20 mouse cellular contexts compared by ENCODE assay signal in the genomic region with DNA sequence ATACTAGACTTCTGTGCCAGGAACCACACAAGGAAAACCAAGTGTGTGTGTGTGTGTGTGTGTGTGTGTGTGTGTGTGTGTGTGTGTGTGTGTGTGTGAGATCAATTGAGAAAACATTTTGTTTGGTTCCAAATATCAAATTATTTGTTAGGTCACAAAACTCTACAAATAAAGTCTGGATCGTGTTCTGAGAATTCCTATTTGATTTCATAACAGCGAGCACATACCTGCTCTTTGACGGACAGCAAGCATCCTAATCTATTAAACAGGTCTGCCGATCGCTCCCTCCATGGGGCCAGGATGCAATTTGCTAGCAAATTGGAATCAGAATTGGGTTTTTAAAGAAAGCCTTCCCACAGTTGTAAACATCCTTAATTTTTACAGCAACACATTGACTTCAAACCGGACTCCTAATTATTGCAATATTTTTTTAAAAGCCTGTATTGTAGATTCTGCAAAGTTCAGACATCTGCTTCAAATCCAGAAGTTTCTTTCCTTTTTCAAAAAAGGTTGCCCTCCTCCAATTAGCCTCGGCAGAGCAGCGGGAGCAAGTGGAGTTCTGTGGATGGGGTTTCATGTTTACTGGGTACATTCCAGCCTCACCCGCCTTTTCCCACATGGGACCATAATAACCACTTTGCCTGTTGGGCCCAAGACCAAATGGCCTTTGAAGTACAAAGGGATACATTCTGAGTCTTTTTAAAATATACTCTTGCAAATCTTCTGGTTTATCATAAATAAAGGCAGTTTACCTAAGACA.
A peak's percentile ranks its signal among the peaks of the same experiment; 100 is the strongest.
DNase-seq lines count a peak whose midpoint lies in the region; ATAC-seq and TF ChIP-seq lines count a peak whose summit lies in the region.
"Had no signal": no experiment of that assay in that cellular context is flagged by ENCODE, and none has a peak within 500 bp of the region (broad histone marks: within the 10 kb centered on the region; RNA-seq: fewer than 3 reads in every experiment).

No protein-coding gene starts in this region.

- H3K4me2 ChIP-seq in liver, embryonic 12.5 days = no peak overlapping the region
- H3K4me2 ChIP-seq in embryonic facial prominence, embryonic 11.5 days (ENCODE audit: low read depth, low read length) = no peak overlapping the region
- no peak overlapping the region for H3K4me2 ChIP-seq in limb, embryonic 14.5 days (replicated peaks; ENCODE audit: low read depth, low read length, severe bottlenecking)
- no peak overlapping the region for H3K4me2 ChIP-seq in kidney, embryonic 15.5 days
- H3K4me2 ChIP-seq: heart, embryonic 11.5 days; neural tube, embryonic 15.5 days had no signal

- H3K79me2 ChIP-seq in liver, adult 2 months (ENCODE audit: control insufficient read depth, insufficient read depth, low read length) = no peaks in the 10 kb centered on the region

- H3K9ac ChIP-seq in liver, adult 2 months (ENCODE audit: low read depth, low read length) = no peak overlapping the region
- no peak overlapping the region for H3K9ac ChIP-seq in liver, embryonic 12.5 days
- H3K9ac ChIP-seq in embryonic facial prominence, embryonic 11.5 days (replicated peaks; ENCODE audit: low read length) = no peak overlapping the region
- no peak overlapping the region for H3K9ac ChIP-seq in limb, embryonic 14.5 days (ENCODE audit: low read depth, low read length, severe bottlenecking)
- H3K9ac ChIP-seq in kidney, embryonic 15.5 days = no peak overlapping the region
- H3K9ac ChIP-seq: liver, postnatal 0 days; neural tube, embryonic 15.5 days had no signal

- no peak for TF ChIP-seq POLR2A in liver, adult 2 months (IDR thresholded peaks at IDR 0.05; ENCODE audit: extremely low read depth, insufficient read depth, low read length)
- no peak for TF ChIP-seq POLR2A in limb, embryonic 14.5 days (IDR thresholded peaks at IDR 0.05; ENCODE audit: borderline replicate concordance, extremely low read depth, insufficient read depth, insufficient read length)

- H3K27me3 ChIP-seq in liver, adult 2 months (ENCODE audit: control insufficient read depth, insufficient read depth, low read length) = no peaks in the 10 kb centered on the region
- no peaks in the 10 kb centered on the region for H3K27me3 ChIP-seq in liver, embryonic 12.5 days (replicated peaks)
- H3K27me3 ChIP-seq in embryonic facial prominence, embryonic 11.5 days (ENCODE audit: control insufficient read depth, insufficient read depth, low read length) = no peaks in the 10 kb centered on the region
- H3K27me3 ChIP-seq in limb, embryonic 14.5 days (ENCODE audit: control insufficient read depth, insufficient read depth, low read length) = no peaks in the 10 kb centered on the region
- no peaks in the 10 kb centered on the region for H3K27me3 ChIP-seq in kidney, embryonic 15.5 days
- H3K27me3 ChIP-seq: neural tube, embryonic 15.5 days had no signal

- 52% methylated on average over 9 of the region's 9 CpGs for WGBS in liver, adult 2 months
- 84% methylated on average over 9 of the region's 9 CpGs for WGBS in liver, embryonic 12.5 days (ENCODE audit: insufficient replicate concordance)
- 39% methylated on average over 9 of the region's 9 CpGs for WGBS in embryonic facial prominence, embryonic 11.5 days
- 16% methylated on average over 9 of the region's 9 CpGs for WGBS in limb, embryonic 14.5 days
- WGBS in kidney, embryonic 15.5 days = 66% methylated on average over 9 of the region's 9 CpGs

- TF ChIP-seq CTCF in liver, adult 2 months (IDR thresholded peaks at IDR 0.05; ENCODE audit: low read depth, low read length) = no peak

- H3K9me3 ChIP-seq in liver, embryonic 12.5 days (replicated peaks) = no peaks in the 10 kb centered on the region
- no peaks in the 10 kb centered on the region for H3K9me3 ChIP-seq in embryonic facial prominence, embryonic 11.5 days (replicated peaks; ENCODE audit: control insufficient read depth, low read length)
- H3K9me3 ChIP-seq in limb, embryonic 14.5 days (ENCODE audit: control insufficient read depth, low read length) = no peaks in the 10 kb centered on the region
- no peaks in the 10 kb centered on the region for H3K9me3 ChIP-seq in kidney, embryonic 15.5 days (replicated peaks)
- H3K9me3 ChIP-seq: hindbrain, embryonic 10.5 days; midbrain, embryonic 10.5 days; neural tube, embryonic 15.5 days had no signal

- H3K4me3 ChIP-seq in liver, adult 2 months (ENCODE audit: insufficient read depth, low read depth, low read length) = no peak overlapping the region
- no peak overlapping the region for H3K4me3 ChIP-seq in liver, embryonic 12.5 days
- no peak overlapping the region for H3K4me3 ChIP-seq in embryonic facial prominence, embryonic 11.5 days (ENCODE audit: low read depth, low read length)
- no peak overlapping the region for H3K4me3 ChIP-seq in limb, embryonic 14.5 days (replicated peaks; ENCODE audit: low read length)
- no peak overlapping the region for H3K4me3 ChIP-seq in kidney, embryonic 15.5 days (replicated peaks)
- H3K4me3 ChIP-seq: hindbrain, embryonic 10.5 days; midbrain, embryonic 10.5 days; neural tube, embryonic 15.5 days had no signal

- ATAC-seq in liver, embryonic 12.5 days = no peak
- ATAC-seq in embryonic facial prominence, embryonic 11.5 days (replicated peaks; ENCODE audit: insufficient number of reproducible peaks, low FRiP score, low TSS enrichment, low read depth) = no peak
- peak; percentile 53; the same call in 1 of the 2 replicates for ATAC-seq in limb, embryonic 14.5 days (ENCODE audit: low FRiP score, low read depth)
- no peak for ATAC-seq in kidney, embryonic 15.5 days (replicated peaks; ENCODE audit: low FRiP score)
- ATAC-seq: forebrain, embryonic 14.5 days; liver, postnatal 0 days; lung, postnatal 0 days had no signal

- DNase-seq in liver, adult 2 months (ENCODE audit: extremely low read depth, low read depth, low spot score) = peak; percentile 74
- DNase-seq in embryonic facial prominence, embryonic 11.5 days (ENCODE audit: low spot score) = peak; percentile 77
- peak; percentile 74 for DNase-seq in forelimb bud, embryonic 11.5 days (ENCODE audit: low read depth, low spot score)
- DNase-seq in limb, embryonic 14.5 days (ENCODE audit: low spot score) = peak; percentile 33
- no peak for DNase-seq in left cerebral cortex, adult 8-10 months (ENCODE audit: low spot score in 2 of 2)
- DNase-seq: cerebellum, adult 11-12 months; cerebellum, postnatal 14 days; kidney, adult 18-20 months; kidney, postnatal 10 days; liver; liver, postnatal 0 days had no signal

- H3K4me1 ChIP-seq in liver, adult 2 months (ENCODE audit: control insufficient read depth, insufficient read depth, low read length) = peaks cover 2% of the 10 kb centered on the region
- peaks cover 47% of the 10 kb centered on the region for H3K4me1 ChIP-seq in liver, embryonic 12.5 days
- H3K4me1 ChIP-seq in embryonic facial prominence, embryonic 11.5 days (ENCODE audit: control insufficient read depth, insufficient read depth, low read length) = no peaks in the 10 kb centered on the region
- H3K4me1 ChIP-seq in limb, embryonic 14.5 days (ENCODE audit: control insufficient read depth, insufficient read depth, low read length) = peaks cover 5% of the 10 kb centered on the region; the same call in 1 of the 2 replicates
- H3K4me1 ChIP-seq in kidney, embryonic 15.5 days = no peaks in the 10 kb centered on the region
- H3K4me1 ChIP-seq: hindbrain, embryonic 10.5 days; midbrain, embryonic 10.5 days; neural tube, embryonic 15.5 days had no signal

- no peaks in the 10 kb centered on the region for H3K36me3 ChIP-seq in liver, adult 2 months (ENCODE audit: control insufficient read depth, insufficient read depth, low read length)
- H3K36me3 ChIP-seq in liver, embryonic 12.5 days = no peaks in the 10 kb centered on the region
- H3K36me3 ChIP-seq in embryonic facial prominence, embryonic 11.5 days (replicated peaks; ENCODE audit: control insufficient read depth, insufficient read depth, low read depth, low read length) = no peaks in the 10 kb centered on the region
- H3K36me3 ChIP-seq in limb, embryonic 14.5 days (ENCODE audit: control insufficient read depth, insufficient read depth, low read length) = no peaks in the 10 kb centered on the region
- H3K36me3 ChIP-seq in kidney, embryonic 15.5 days = no peaks in the 10 kb centered on the region
- H3K36me3 ChIP-seq: hindbrain, embryonic 10.5 days; midbrain, embryonic 10.5 days; neural tube, embryonic 15.5 days had no signal

- no peak overlapping the region for H3K27ac ChIP-seq in liver, adult 2 months (replicated peaks; ENCODE audit: insufficient read depth, low read depth, low read length)
- H3K27ac ChIP-seq in liver, embryonic 12.5 days = no peak overlapping the region
- no peak overlapping the region for H3K27ac ChIP-seq in embryonic facial prominence, embryonic 11.5 days (replicated peaks; ENCODE audit: low read depth, low read length)
- H3K27ac ChIP-seq in limb, embryonic 14.5 days (replicated peaks; ENCODE audit: low read depth, low read length) = no peak overlapping the region
- no peak overlapping the region for H3K27ac ChIP-seq in kidney, embryonic 15.5 days
- H3K27ac ChIP-seq: hindbrain, embryonic 10.5 days; midbrain, embryonic 10.5 days; neural tube, embryonic 15.5 days; stomach, postnatal 0 days had no signal

Comparison
In these comparisons a context has a peak if more than half of its experiments do, and no peak if none do; other contexts are left out.
1. DNase-seq: peak in liver, adult 2 months (single experiment), embryonic facial prominence, embryonic 11.5 days (single experiment), forelimb bud, embryonic 11.5 days (single experiment) and limb, embryonic 14.5 days (single experiment); none in left cerebral cortex, adult 8-10 months (0 of 2).